In the genomic region with DNA sequence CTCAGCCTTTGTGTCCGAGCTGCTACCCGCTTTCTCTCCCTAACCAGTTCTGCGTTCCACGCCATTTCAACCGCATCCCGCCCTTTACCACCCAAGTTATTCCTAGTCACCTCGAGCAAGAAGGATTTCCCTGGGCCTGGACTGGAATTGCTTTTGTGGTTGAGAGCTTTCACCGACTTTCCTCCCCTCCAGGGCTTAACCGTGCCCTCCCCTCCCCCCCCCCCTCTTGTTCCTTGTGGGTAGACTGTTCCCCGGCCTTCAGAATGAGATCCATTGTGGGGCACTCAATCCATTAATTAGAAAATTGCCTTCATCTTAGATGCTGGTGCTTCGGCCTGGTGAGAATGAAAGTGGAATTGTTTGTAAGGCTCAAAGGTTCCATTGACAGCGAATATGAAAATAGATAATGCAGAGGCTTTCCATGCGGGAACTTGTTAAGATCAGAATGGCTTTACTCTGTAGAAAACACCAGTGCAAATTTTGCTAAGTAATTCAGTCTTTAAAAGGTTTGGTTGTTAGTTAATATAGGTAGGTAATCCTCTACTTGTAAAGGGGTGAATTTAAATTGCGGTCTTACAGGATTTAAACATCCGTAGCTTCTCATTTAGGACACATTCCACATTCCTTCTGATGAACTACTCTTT, we compare ENCODE assay signal across 8 mouse cellular contexts. TPM values are rescaled to one million over a fixed set of nuclear protein-coding genes. Genes with fewer than 3 reads are reported as not detected.
A peak's percentile ranks its signal among the peaks of the same experiment; 100 is the strongest.
DNase-seq lines count a peak whose midpoint lies in the region; ATAC-seq and TF ChIP-seq lines count a peak whose summit lies in the region.

No protein-coding gene starts in this region.

- H3K9me3 ChIP-seq in forebrain, embryonic 16.5 days (ENCODE audit: control insufficient read depth, low read length): peaks cover 31% of the 10 kb centered on the region
- peaks cover 71% of the 10 kb centered on the region for H3K9me3 ChIP-seq in limb, embryonic 12.5 days

- H3K4me2 ChIP-seq in forebrain, embryonic 16.5 days (ENCODE audit: low read length): peak overlapping the region; percentile 42
- peak overlapping the region; percentile 66 for H3K4me2 ChIP-seq in limb, embryonic 12.5 days

- H3K27me3 ChIP-seq in liver, adult 2 months (ENCODE audit: control insufficient read depth, insufficient read depth, low read length): peaks cover 14% of the 10 kb centered on the region
- H3K27me3 ChIP-seq in forebrain, embryonic 16.5 days (replicated peaks; ENCODE audit: control insufficient read depth, insufficient read depth, low read length): no peaks in the 10 kb centered on the region
- H3K27me3 ChIP-seq in limb, embryonic 12.5 days: no peaks in the 10 kb centered on the region
- peaks cover 29% of the 10 kb centered on the region for H3K27me3 ChIP-seq in small intestine, adult 2 months (ENCODE audit: control insufficient read depth, insufficient read depth, low read length)

- no peak for TF ChIP-seq CTCF in liver, adult 2 months (IDR thresholded peaks at IDR 0.05; ENCODE audit: low read depth, low read length)
- TF ChIP-seq CTCF in small intestine, adult 2 months (IDR thresholded peaks at IDR 0.05; ENCODE audit: extremely low read depth, insufficient read length, insufficient replicate concordance, low read depth, low read length): no peak

- no peaks in the 10 kb centered on the region for H3K4me1 ChIP-seq in liver, adult 2 months (ENCODE audit: control insufficient read depth, insufficient read depth, low read length)
- peaks cover 6% of the 10 kb centered on the region for H3K4me1 ChIP-seq in forebrain, embryonic 16.5 days (replicated peaks; ENCODE audit: control insufficient read depth, insufficient read depth, low read length)
- H3K4me1 ChIP-seq in limb, embryonic 12.5 days (replicated peaks): peaks cover 19% of the 10 kb centered on the region
- no peaks in the 10 kb centered on the region; the same call in 1 of the 2 replicates for H3K4me1 ChIP-seq in small intestine, adult 2 months (ENCODE audit: control insufficient read depth, insufficient read depth, insufficient read length, low read length)

- no peak for TF ChIP-seq POLR2A in liver, adult 2 months (IDR thresholded peaks at IDR 0.05; ENCODE audit: extremely low read depth, insufficient read depth, low read length)
- TF ChIP-seq POLR2A in small intestine, adult 2 months (IDR thresholded peaks at IDR 0.05; ENCODE audit: low read depth, low read length): no peak

- no peak for DNase-seq in liver, adult 2 months (ENCODE audit: extremely low read depth, low read depth, low spot score)
- DNase-seq in liver: no peak
- DNase-seq in spleen, adult 12 weeks (ENCODE audit: low spot score): no peak
- no peak for DNase-seq in right cerebral cortex, postnatal 36 days (ENCODE audit: low spot score in 2 of 2)
- no peak for DNase-seq in spleen, postnatal 4 days (ENCODE audit: low spot score in 2 of 2)

- H3K27ac ChIP-seq in liver, adult 2 months (replicated peaks; ENCODE audit: insufficient read depth, low read depth, low read length): no peak overlapping the region
- peak overlapping the region; percentile 78 for H3K27ac ChIP-seq in forebrain, embryonic 16.5 days (ENCODE audit: low read length)
- H3K27ac ChIP-seq in limb, embryonic 12.5 days: peak overlapping the region; percentile 95
- H3K27ac ChIP-seq in small intestine, adult 2 months (ENCODE audit: insufficient read depth, low read depth, low read length): no peak overlapping the region

- ATAC-seq in forebrain, embryonic 16.5 days: no peak
- ATAC-seq in limb, embryonic 12.5 days (ENCODE audit: insufficient number of reproducible peaks, insufficient read depth, low FRiP score, low TSS enrichment, low read depth): no peak

- no peaks in the 10 kb centered on the region for H3K36me3 ChIP-seq in liver, adult 2 months (ENCODE audit: control insufficient read depth, insufficient read depth, low read length)
- H3K36me3 ChIP-seq in forebrain, embryonic 16.5 days (ENCODE audit: control insufficient read depth, insufficient read depth): no peaks in the 10 kb centered on the region
- H3K36me3 ChIP-seq in limb, embryonic 12.5 days: peaks cover 22% of the 10 kb centered on the region
- H3K36me3 ChIP-seq in small intestine, adult 2 months (ENCODE audit: control insufficient read depth, insufficient read depth, low read length): no peaks in the 10 kb centered on the region

- 56% methylated on average over 15 of the region's 15 CpGs for WGBS in liver, adult 2 months
- WGBS in forebrain, embryonic 16.5 days: 55% methylated on average over 15 of the region's 15 CpGs
- WGBS in limb, embryonic 12.5 days: 50% methylated on average over 15 of the region's 15 CpGs
- 57% methylated on average over 15 of the region's 15 CpGs for WGBS in small intestine, adult 2 months

- no peaks in the 10 kb centered on the region for H3K79me2 ChIP-seq in liver, adult 2 months (ENCODE audit: control insufficient read depth, insufficient read depth, low read length)

- H3K4me3 ChIP-seq in liver, adult 2 months (ENCODE audit: insufficient read depth, low read depth, low read length): peak overlapping the region; percentile 24; the same call in 1 of the 2 replicates
- peak overlapping the region; percentile 2; the same call in 1 of the 2 replicates for H3K4me3 ChIP-seq in forebrain, embryonic 16.5 days (replicated peaks; ENCODE audit: low read length)
- H3K4me3 ChIP-seq in limb, embryonic 12.5 days (replicated peaks): peak overlapping the region; percentile 23
- H3K4me3 ChIP-seq in small intestine, adult 2 months (ENCODE audit: low read depth, low read length): 0 out of 2 replicates have a peak overlapping the region, but pooled peaks have one; percentile 3

- peak overlapping the region; percentile 43; the same call in 1 of the 2 replicates for H3K9ac ChIP-seq in liver, adult 2 months (ENCODE audit: low read depth, low read length)
- peak overlapping the region; percentile 14; the same call in 1 of the 2 replicates for H3K9ac ChIP-seq in forebrain, embryonic 16.5 days (replicated peaks; ENCODE audit: low read depth, low read length)
- peak overlapping the region; percentile 60 for H3K9ac ChIP-seq in limb, embryonic 12.5 days (replicated peaks)

RNA-seq across cellular contexts. Expression of gene Mest, which starts 12.5 kb away (rescaled TPM):
- total RNA-seq in liver, adult 2 months (2014; rRNA removed): 1.9 and 9.4 TPM in 2 replicates
- 7.1 and 8.6 TPM in 2 replicates for polyA plus RNA-seq in liver, adult 2 months (2012; rRNA removed)
- polyA plus RNA-seq in forebrain, embryonic 16.5 days (2015; fragmentation: Nextera tagmentation; extraction: Ambion mirVana): 283 and 328 TPM in 2 replicates
- polyA plus RNA-seq in limb, embryonic 12.5 days (2016; fragmentation: Nextera tagmentation; extraction: Ambion mirVana): 1,412 and 1,630 TPM in 2 replicates
- polyA plus RNA-seq in small intestine, adult 2 months (2012; rRNA removed): 15.1 and 38.1 TPM in 2 replicates

RNA-seq across cellular contexts. Expression of gene Cep41, which starts 42.3 kb away (rescaled TPM):
- total RNA-seq in liver, adult 2 months (2014; rRNA removed): 2.5 TPM in 2 replicates
- polyA plus RNA-seq in liver, adult 2 months (2012; rRNA removed): 1.3 and 1.4 TPM in 2 replicates
- 15.2 and 15.3 TPM in 2 replicates for polyA plus RNA-seq in forebrain, embryonic 16.5 days (2015; fragmentation: Nextera tagmentation; extraction: Ambion mirVana)
- polyA plus RNA-seq in limb, embryonic 12.5 days (2016; fragmentation: Nextera tagmentation; extraction: Ambion mirVana): 51.1 and 53.5 TPM in 2 replicates
- polyA plus RNA-seq in small intestine, adult 2 months (2012; rRNA removed): 0.99 and 1.9 TPM in 2 replicates

Comparison
In these comparisons a context has a peak if more than half of its experiments do, and no peak if none do; other contexts are left out.
1. H3K27ac ChIP-seq: peak in forebrain, embryonic 16.5 days (single experiment) and limb, embryonic 12.5 days (single experiment); none in liver, adult 2 months (single experiment) and small intestine, adult 2 months (single experiment).
2. Peak in every context shown above with its lines, with median percentiles within 50 percentile points of each other: H3K4me3 ChIP-seq and H3K9ac ChIP-seq.